Mouse (Mus musculus) limb, embryonic 14.5 days (tissue): ENCODE results near the gene Cd2. TPM values are rescaled to one million over a fixed set of nuclear protein-coding genes. Genes with fewer than 3 reads are reported as not detected.
A peak's percentile ranks its signal among the peaks of the same experiment; 100 is the strongest.

Experiments
- ATAC-seq: fragments of 200-750 bp; cut with Nextera tagmentation; 2 replicates; pipeline ENCODE4 v1.8.0; 2017; ENCODE audit warnings: low read depth, moderate number of reproducible peaks, moderate TSS enrichment; ENCODE audit not compliant: low FRiP score
- DNase-seq: peaks from one replicate; pipeline ENCODE4 v3.0.0-alpha.2; 2015; ENCODE audit warnings: low spot score
- H3K27ac ChIP-seq: fragments of 300-500 bp; sonication (generic); replicated peaks from 2 replicates; pipeline ENCODE4 v1.5.1; 2014; ENCODE audit warnings: low read depth, mild to moderate bottlenecking, low read length, moderate library complexity, mixed read lengths
- H3K27me3 ChIP-seq: fragments of 300-500 bp; sonication (generic); 2 replicates; pipeline ENCODE4 v1.6.1; 2014; ENCODE audit warnings: low read length, mixed read lengths; ENCODE audit not compliant: control insufficient read depth, insufficient read depth
- H3K36me3 ChIP-seq: fragments of 300-500 bp; sonication (generic); 2 replicates; pipeline ENCODE4 v1.6.1; 2014; ENCODE audit warnings: mild to moderate bottlenecking, low read length, moderate library complexity, mixed read lengths; ENCODE audit not compliant: control insufficient read depth, insufficient read depth
- H3K4me1 ChIP-seq: fragments of 300-500 bp; sonication (generic); 2 replicates; pipeline ENCODE4 v1.6.1; 2014; ENCODE audit warnings: antibody characterized with exemption, low read length, mixed read lengths; ENCODE audit not compliant: control insufficient read depth, insufficient read depth
- H3K4me2 ChIP-seq: fragments of 300-500 bp; sonication (generic); replicated peaks from 2 replicates; pipeline ENCODE4 v1.6.1; 2014; ENCODE audit warnings: low read depth, mild to moderate bottlenecking, low read length, moderate library complexity; ENCODE audit not compliant: severe bottlenecking
- H3K4me3 ChIP-seq: fragments of 300-500 bp; sonication (generic); replicated peaks from 2 replicates; pipeline ENCODE4 v1.5.1; 2014; ENCODE audit warnings: low read length
- H3K9ac ChIP-seq: fragments of 300-500 bp; sonication (generic); 2 replicates; pipeline ENCODE4 v1.6.1; 2014; ENCODE audit warnings: mild to moderate bottlenecking, low read depth, low read length, moderate library complexity; ENCODE audit not compliant: severe bottlenecking
- H3K9me3 ChIP-seq: fragments of 300-500 bp; sonication (generic); 2 replicates; pipeline ENCODE4 v1.6.1; 2016; ENCODE audit warnings: low read length; ENCODE audit not compliant: control insufficient read depth
- POLR2A ChIP-seq: fragments of 200-500 bp; IDR thresholded peaks from 2 replicates; pipeline ENCODE4 v1.8.0; 2012; ENCODE audit warnings: inconsistent platforms, mild to moderate bottlenecking, moderate library complexity, borderline replicate concordance; ENCODE audit not compliant: insufficient read depth, insufficient read length; ENCODE audit errors: extremely low read depth
- WGBS: fragments of 180-500 bp; shearing (Covaris S2); extraction: QIAGEN DNeasy Blood & Tissue Kit; methylation state at CpG from one replicate; pipeline ENCODE4 v1.1.7; 2014; 5-methylcytosine and 5-hydroxymethylcytosine counted together
- polyA plus RNA-seq, 2 experiments: library from polyadenylated mRNA; depleted of rRNA in 1 of 2; stranded (reverse) in 1 of 2; unstranded in 1 of 2; fragments of >200 nt; fragmentation: Nextera tagmentation in 1 of 2; extraction: Ambion mirVana in 1 of 2; gene quantifications; 2 replicates each; pipeline versions ENCODE4 v1.2.1 to v1.2.3; 2012 to 2014

Gene Cd2
- polyA plus RNA-seq (2012; rRNA removed): not detected in 2 replicates
- not detected in 2 replicates for polyA plus RNA-seq (2014; fragmentation: Nextera tagmentation; extraction: Ambion mirVana)

GRCm38 (mm10) chr3:101287911-101288311 lies at the start of gene Cd2:
Gene Cd2, minus strand, starts transcription at chr3:101287939.
- Histone ChIP-seq H3K4me3 (no peak within 1 kb of the TSS), H3K9ac (no peak within 1 kb of the TSS), H3K27ac (no peak within 1 kb of the TSS), H3K36me3 (no peaks in the 10 kb centered on the region), H3K4me1 (no peaks in the 10 kb centered on the region), H3K27me3 (no peaks in the 10 kb centered on the region), H3K9me3 (no peaks in the 10 kb centered on the region), H3K4me2 (no peak within 1 kb of the TSS)
- ATAC-seq (no peak), DNase-seq (no peak)
- 35% methylated on average over 4 of the region's 4 CpGs for WGBS
- no peak for TF ChIP-seq POLR2A

GRCm38 (mm10) chr3:101328617-101329016 lies 40.9 kb upstream of the Cd2 start:
- Histone ChIP-seq H3K4me1 (peaks cover 20% of the 10 kb centered on the region), H3K27ac (no peak overlapping the region), H3K9me3 (peaks cover 4% of the 10 kb centered on the region; the same call in 1 of the 2 replicates), H3K9ac (no peak overlapping the region), H3K4me3 (no peak overlapping the region), H3K36me3 (no peaks in the 10 kb centered on the region), H3K4me2 (no peak overlapping the region), H3K27me3 (no peaks in the 10 kb centered on the region)
- ATAC-seq: no peak; the same call in 1 of the 2 replicates
- 25% methylated on average over 7 of the region's 7 CpGs for WGBS
- no peak for DNase-seq
- TF ChIP-seq POLR2A: no peak

- Histone ChIP-seq H3K4me1 (peaks cover 24% of the 10 kb centered on the region), H3K4me2 (no peak overlapping the region), H3K4me3 (no peak overlapping the region), H3K27ac (no peak overlapping the region), H3K36me3 (no peaks in the 10 kb centered on the region), H3K9me3 (peaks cover 4% of the 10 kb centered on the region; the same call in 1 of the 2 replicates), H3K27me3 (no peaks in the 10 kb centered on the region), H3K9ac (no peak overlapping the region)
- WGBS: 69% methylated on average over 2 of the region's 2 CpGs
- DNase-seq (no peak), ATAC-seq (no peak)
- no peak for TF ChIP-seq POLR2A
These were observed 39.5 kb upstream of the Cd2 start for GRCm38 (mm10) chr3:101327248-101327647.

- no peak overlapping the region for H3K4me2 ChIP-seq
- no peaks in the 10 kb centered on the region for H3K36me3 ChIP-seq
- DNase-seq: no peak
- ATAC-seq: no peak
- H3K27ac ChIP-seq: no peak overlapping the region
- H3K4me1 ChIP-seq: peaks cover 18% of the 10 kb centered on the region
- 0 out of 2 replicates have a peak overlapping the region, but pooled peaks have one; percentile 13 for H3K9ac ChIP-seq
- H3K27me3 ChIP-seq: no peaks in the 10 kb centered on the region
- H3K4me3 ChIP-seq: no peak overlapping the region
- WGBS: 53% methylated on average over 10 of the region's 10 CpGs
- no peaks in the 10 kb centered on the region for H3K9me3 ChIP-seq
- no peak for TF ChIP-seq POLR2A
These were observed 34.7 kb upstream of the Cd2 start for GRCm38 (mm10) chr3:101322437-101322836.

- Histone ChIP-seq H3K9ac (no peak overlapping the region), H3K4me1 (peaks cover 11% of the 10 kb centered on the region; the same call in 1 of the 2 replicates), H3K27ac (no peak overlapping the region), H3K4me3 (no peak overlapping the region), H3K36me3 (no peaks in the 10 kb centered on the region), H3K9me3 (no peaks in the 10 kb centered on the region), H3K4me2 (no peak overlapping the region), H3K27me3 (no peaks in the 10 kb centered on the region)
- WGBS: 47% methylated on average over 7 of the region's 7 CpGs
- no peak for DNase-seq
- ATAC-seq: no peak
- no peak for TF ChIP-seq POLR2A
These were observed 33.1 kb upstream of the Cd2 start for GRCm38 (mm10) chr3:101320874-101321273.
